17 mouse cellular contexts compared by ENCODE assay signal in genomic region chr9:52244081-52244480, GRCm38 (mm10).
DNase-seq lines count a peak whose midpoint lies in the region; ATAC-seq and TF ChIP-seq lines count a peak whose summit lies in the region.
"Had no signal": no experiment of that assay in that cellular context is flagged by ENCODE, and none has a peak within 500 bp of the region (broad histone marks: within the 10 kb centered on the region; RNA-seq: fewer than 3 reads in every experiment).

No protein-coding gene starts in this region.

- 35% methylated on average over 12 of the region's 12 CpGs for WGBS in heart, embryonic 11.5 days (ENCODE audit: insufficient replicate concordance)
- 44% methylated on average over 12 of the region's 12 CpGs for WGBS in midbrain, postnatal 0 days

- H3K4me1 ChIP-seq in heart, embryonic 11.5 days (ENCODE audit: control insufficient read depth, insufficient read depth, low read length) = 0 out of 2 replicates have a peak, but pooled peaks cover 3% of the 10 kb centered on the region
- peaks cover 7% of the 10 kb centered on the region for H3K4me1 ChIP-seq in midbrain, postnatal 0 days (ENCODE audit: insufficient read depth, low read length)

- H3K27ac ChIP-seq in heart, embryonic 11.5 days (ENCODE audit: low read depth, low read length) = no peak overlapping the region
- no peak overlapping the region for H3K27ac ChIP-seq in midbrain, postnatal 0 days (ENCODE audit: low read depth, low read length)
- H3K27ac ChIP-seq: embryonic facial prominence, embryonic 12.5 days; hindbrain, embryonic 14.5 days; liver, embryonic 12.5 days had no signal

- TF ChIP-seq CTCF in midbrain, postnatal 0 days (IDR thresholded peaks at IDR 0.05) = no peak

- no peaks in the 10 kb centered on the region for H3K27me3 ChIP-seq in heart, embryonic 11.5 days (ENCODE audit: control insufficient read depth, insufficient read depth, low read length)
- no peaks in the 10 kb centered on the region for H3K27me3 ChIP-seq in midbrain, postnatal 0 days (ENCODE audit: insufficient read depth, low read length)
- H3K27me3 ChIP-seq: CH12.LX; embryonic facial prominence, embryonic 12.5 days; liver, embryonic 12.5 days had no signal

- H3K9me3 ChIP-seq in heart, embryonic 11.5 days (replicated peaks; ENCODE audit: control insufficient read depth, low read length) = no peaks in the 10 kb centered on the region
- no peaks in the 10 kb centered on the region for H3K9me3 ChIP-seq in midbrain, postnatal 0 days (ENCODE audit: low read length)
- H3K9me3 ChIP-seq: embryonic facial prominence, embryonic 12.5 days; liver, embryonic 12.5 days had no signal

- ATAC-seq in heart, embryonic 11.5 days (replicated peaks; ENCODE audit: insufficient number of reproducible peaks, low FRiP score, low TSS enrichment) = no peak
- no peak for ATAC-seq in midbrain, postnatal 0 days (ENCODE audit: low FRiP score)
- ATAC-seq: liver, embryonic 12.5 days; midbrain, embryonic 16.5 days had no signal

- no peak for DNase-seq in heart, adult 9 months (ENCODE audit: low spot score in 2 of 2)
- DNase-seq in right cerebral cortex, adult 18-20 months = peak; percentile 52
- no peak for DNase-seq in right cerebral cortex, postnatal 4 days
- DNase-seq in left cerebral cortex, adult 9 months (ENCODE audit: low spot score in 2 of 2) = peak; percentile 33 to 44
- peak; percentile 62 for DNase-seq in telencephalon, adult 2 months (ENCODE audit: low read depth, low spot score)
- DNase-seq in midbrain, postnatal 0 days (ENCODE audit: low spot score) = no peak
- no peak for DNase-seq in adrenal gland, postnatal 10 days
- DNase-seq: adrenal gland, postnatal 25 days; cerebellum, adult 9-11 months; kidney, adult 9 months; lung, postnatal 14 days had no signal

- H3K4me3 ChIP-seq in heart, embryonic 11.5 days (ENCODE audit: low read depth, low read length) = no peak overlapping the region
- no peak overlapping the region for H3K4me3 ChIP-seq in midbrain, postnatal 0 days (ENCODE audit: low read depth, low read length)
- H3K4me3 ChIP-seq: embryonic facial prominence, embryonic 12.5 days; liver, embryonic 12.5 days had no signal

- H3K9ac ChIP-seq in heart, embryonic 11.5 days (ENCODE audit: low read depth, low read length) = no peak overlapping the region
- H3K9ac ChIP-seq in midbrain, postnatal 0 days (replicated peaks; ENCODE audit: low read length, poor library complexity, severe bottlenecking) = no peak overlapping the region
- H3K9ac ChIP-seq: embryonic facial prominence, embryonic 12.5 days; hindbrain, embryonic 14.5 days; liver, embryonic 12.5 days had no signal

- H3K36me3 ChIP-seq in heart, embryonic 11.5 days (ENCODE audit: control insufficient read depth, insufficient read depth, low read length) = no peaks in the 10 kb centered on the region
- H3K36me3 ChIP-seq in midbrain, postnatal 0 days (ENCODE audit: insufficient read depth, low read length) = no peaks in the 10 kb centered on the region
- H3K36me3 ChIP-seq: embryonic facial prominence, embryonic 12.5 days; liver, embryonic 12.5 days had no signal

- peak overlapping the region; percentile 27 for H3K4me2 ChIP-seq in heart, embryonic 11.5 days
- no peak overlapping the region for H3K4me2 ChIP-seq in midbrain, postnatal 0 days (ENCODE audit: low read depth, low read length, poor library complexity, severe bottlenecking)
- H3K4me2 ChIP-seq: embryonic facial prominence, embryonic 12.5 days; hindbrain, embryonic 14.5 days; liver, embryonic 12.5 days had no signal

Comparison
In these comparisons a context has a peak if more than half of its experiments do, and no peak if none do; other contexts are left out.
1. DNase-seq: peak in right cerebral cortex, adult 18-20 months (single experiment), left cerebral cortex, adult 9 months (2 of 2) and telencephalon, adult 2 months (single experiment); none in heart, adult 9 months (0 of 2), right cerebral cortex, postnatal 4 days (single experiment), midbrain, postnatal 0 days (single experiment) and adrenal gland, postnatal 10 days (single experiment).